Mouse (Mus musculus): Measurements from ENCODE around the gene Hsd3b7. TPM values are rescaled to one million over a fixed set of nuclear protein-coding genes. Genes with fewer than 3 reads are reported as not detected.

Hsd3b7 gene
- total RNA-seq, 2 experiments from 2014 or later, result 4.2 to 4.5 TPM

- TF ChIP-seq CTCF (IDR thresholded peaks at IDR 0.05), result no peak
- Histone ChIP-seq H3K4me3 (no peak overlapping the region), H3K27ac (no peak overlapping the region)
- DNase-seq (ENCODE audit: extremely low spot score in 1 of 2, low spot score in 2 of 2), result no peak
- intact Hi-C loops (cut with DNase I), result no loop called here
Measured at GRCm38 (mm10) chr7:127809846-127810245, 9.4 kb downstream of the Hsd3b7 start.

DNA sequence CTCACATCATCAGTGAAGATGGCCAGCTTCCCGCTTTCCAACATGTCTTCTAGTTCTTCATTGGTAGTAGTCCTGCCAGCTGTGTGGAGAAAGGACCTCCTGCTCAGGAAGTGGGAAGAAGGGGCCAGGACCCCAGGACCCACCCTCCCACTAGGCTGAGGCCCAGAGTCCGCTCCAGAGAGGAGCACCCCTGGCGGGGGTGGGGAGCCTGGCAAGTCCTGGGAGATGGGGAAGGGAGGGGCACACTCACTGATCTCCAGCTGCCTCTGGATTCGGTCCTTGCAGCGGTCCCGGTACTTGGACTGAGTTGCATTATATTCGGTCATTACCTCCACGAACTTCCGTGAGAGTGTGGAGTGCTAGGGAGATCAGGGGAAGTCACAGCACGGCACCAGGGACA is 10.2 kb downstream of the Hsd3b7 start:
- intact Hi-C loops (cut with DNase I), result no loop called here
- no peak overlapping the region for H3K27ac ChIP-seq
- no peak for DNase-seq (ENCODE audit: extremely low spot score in 1 of 2, low spot score in 2 of 2)
- H3K4me3 ChIP-seq, result no peak overlapping the region
- TF ChIP-seq CTCF (IDR thresholded peaks at IDR 0.05), result no peak

DNA sequence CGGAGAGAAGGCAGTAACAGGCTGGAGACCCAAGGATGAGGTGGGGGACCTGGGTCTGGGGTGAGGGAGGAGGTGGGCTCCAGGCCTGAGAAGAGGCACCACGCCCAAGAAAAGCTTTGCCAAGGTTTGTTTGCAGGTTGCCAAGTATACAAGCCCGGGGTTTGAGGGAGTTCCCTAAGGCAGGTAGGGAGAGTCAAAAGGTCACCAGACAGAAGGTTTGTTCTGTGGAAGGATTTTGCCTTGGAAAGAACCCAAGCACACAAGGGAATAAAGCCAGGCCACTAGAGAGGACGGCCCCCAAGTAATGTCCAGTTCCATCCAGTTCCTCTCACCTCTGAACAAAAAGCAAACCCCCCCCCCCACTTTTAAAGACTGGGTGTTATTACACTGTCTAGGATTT is 10.8 kb downstream of the Hsd3b7 start:
- no peak overlapping the region for H3K27ac ChIP-seq
- DNase-seq (ENCODE audit: extremely low spot score in 1 of 2, low spot score in 2 of 2), result no peak
- intact Hi-C loops (cut with DNase I), result no loop called here
- no peak overlapping the region for H3K4me3 ChIP-seq
- TF ChIP-seq CTCF (IDR thresholded peaks at IDR 0.05), result no peak

GRCm38 (mm10) chr7:127812292-127812691 is 11.9 kb downstream of the Hsd3b7 start:
- no peak overlapping the region for H3K4me3 ChIP-seq
- no peak for TF ChIP-seq CTCF (IDR thresholded peaks at IDR 0.05)
- intact Hi-C loops (cut with DNase I), result no loop called here
- DNase-seq (ENCODE audit: extremely low spot score in 1 of 2, low spot score in 2 of 2), result no peak
- no peak overlapping the region for H3K27ac ChIP-seq

DNA sequence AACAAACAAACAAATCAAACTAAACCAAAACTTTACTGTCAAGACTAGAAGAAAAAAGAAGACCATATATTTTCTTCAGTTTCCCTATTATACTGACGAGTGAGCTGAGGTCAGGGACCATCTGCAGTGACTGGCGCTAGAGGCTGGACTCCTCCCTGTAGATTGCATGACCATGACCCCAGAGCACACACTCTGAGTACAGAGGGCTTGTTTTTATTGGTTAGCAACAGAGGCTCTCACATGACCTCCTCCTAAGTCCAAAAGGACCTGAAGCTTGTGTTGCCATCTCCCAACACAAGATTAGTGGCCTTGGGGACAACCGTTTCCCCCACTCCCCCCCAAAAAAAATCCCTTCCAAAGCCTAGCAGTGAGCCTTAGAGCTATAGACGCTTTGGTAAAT is 13.4 kb downstream of the Hsd3b7 start:
- TF ChIP-seq CTCF (IDR thresholded peaks at IDR 0.05), result no peak
- intact Hi-C loops (cut with DNase I), result no loop called here
- DNase-seq (ENCODE audit: extremely low spot score in 1 of 2, low spot score in 2 of 2), result no peak
- Histone ChIP-seq H3K4me3 (no peak overlapping the region), H3K27ac (peak overlapping the region; percentile 86; the same call in 1 of the 2 replicates)

DNA sequence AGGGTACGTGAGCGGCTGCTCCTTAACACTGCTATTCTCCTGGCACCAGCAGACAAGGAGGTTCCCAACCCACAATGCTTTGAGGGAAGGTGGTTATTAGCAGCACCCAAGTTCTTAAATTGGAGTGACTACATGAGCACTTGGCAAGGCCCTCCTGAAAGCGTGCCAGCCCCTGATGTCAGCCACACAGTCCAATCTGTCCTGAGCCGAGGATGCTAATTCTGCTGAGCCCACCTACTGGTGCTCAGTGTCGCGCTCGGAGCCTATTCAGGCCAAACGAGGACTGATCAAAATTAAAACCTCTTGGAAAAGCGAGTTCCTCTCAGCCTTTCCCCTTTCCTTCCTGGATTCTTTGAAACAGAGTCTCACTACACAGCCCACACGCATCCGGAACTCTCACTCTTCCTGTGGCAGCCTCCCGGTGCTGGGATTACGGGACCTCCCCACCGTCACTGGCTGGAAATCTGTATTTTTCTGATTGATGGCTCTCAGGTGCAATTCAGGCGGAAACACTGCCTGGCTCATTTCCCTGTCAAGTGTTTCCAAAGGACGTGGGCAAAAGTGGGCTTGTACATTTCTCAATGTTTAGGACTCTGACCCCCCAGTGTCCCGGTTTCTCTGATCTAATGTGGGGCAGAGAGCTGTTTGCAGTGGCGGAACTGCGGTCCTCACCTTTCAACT is 14.0 kb downstream of the Hsd3b7 start:
- peak; percentile 65 to 73 for DNase-seq (ENCODE audit: extremely low spot score in 1 of 2, low spot score in 2 of 2)
- no peak for TF ChIP-seq CTCF (IDR thresholded peaks at IDR 0.05)
- H3K4me3 ChIP-seq, result no peak overlapping the region
- H3K27ac ChIP-seq, result peak overlapping the region; percentile 86
- intact Hi-C loops (cut with DNase I), result no loop called here

- DNase-seq (ENCODE audit: extremely low spot score in 1 of 2, low spot score in 2 of 2), result no peak
- no peak for TF ChIP-seq CTCF (IDR thresholded peaks at IDR 0.05)
- Histone ChIP-seq H3K27ac (peak overlapping the region; percentile 86), H3K4me3 (no peak overlapping the region)
- intact Hi-C loops (cut with DNase I), result no loop called here
Measured at GRCm38 (mm10) chr7:127815116-127815665, 14.8 kb downstream of the Hsd3b7 start.

DNA sequence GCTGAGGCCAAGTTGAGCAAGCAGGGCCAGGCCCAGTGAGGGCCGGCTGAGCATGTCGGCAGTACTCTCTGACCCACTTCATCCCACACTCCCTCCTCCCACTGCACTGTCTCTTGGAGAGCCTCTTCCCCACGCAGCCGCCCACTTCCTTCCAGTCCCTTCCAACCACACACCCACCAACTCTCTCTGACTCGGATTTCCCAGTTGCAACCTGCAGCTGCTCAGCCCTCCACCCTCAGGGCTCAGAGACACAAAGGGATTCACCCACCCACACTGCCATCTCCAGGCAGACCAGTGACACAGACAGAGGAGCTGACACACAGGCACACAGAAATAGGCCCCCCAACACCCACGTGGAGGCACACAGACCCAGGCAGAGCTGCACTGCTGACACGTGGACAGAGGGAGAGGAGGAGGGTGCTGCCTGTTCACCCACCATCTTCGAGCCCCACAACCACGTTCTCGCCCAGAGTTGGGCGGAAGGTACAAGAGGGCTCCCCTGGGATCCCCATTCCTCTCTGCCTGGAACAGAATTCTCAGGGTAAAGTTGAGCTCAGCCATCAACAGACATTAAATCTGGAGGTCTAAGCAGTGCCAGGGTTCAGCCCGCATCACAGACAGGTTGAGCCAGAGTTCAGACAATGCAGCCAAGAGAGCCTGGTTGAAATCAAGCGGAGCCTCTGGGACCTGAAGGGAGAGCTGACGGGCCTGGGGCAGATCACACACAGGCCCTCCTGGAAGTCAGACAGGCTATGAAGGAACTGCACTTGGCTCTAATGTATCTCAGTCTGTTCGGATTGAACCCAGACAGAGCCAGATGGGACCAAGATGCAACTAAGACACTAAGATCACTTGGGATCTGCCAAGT is 15.8 kb downstream of the Hsd3b7 start:
- H3K4me3 ChIP-seq, result peak overlapping the region; percentile 17; the same call in 1 of the 2 replicates
- DNase-seq (ENCODE audit: extremely low spot score in 1 of 2, low spot score in 2 of 2), result peak; percentile 70 to 79
- intact Hi-C loops (cut with DNase I), result loop anchor here (1.0 kb wide), 1 partner anchor 25 kb away; no protein-coding TSS in a partner anchor
- TF ChIP-seq CTCF (IDR thresholded peaks at IDR 0.05), result peak; percentile 20
- H3K27ac ChIP-seq, result peak overlapping the region; percentile 86

DNA sequence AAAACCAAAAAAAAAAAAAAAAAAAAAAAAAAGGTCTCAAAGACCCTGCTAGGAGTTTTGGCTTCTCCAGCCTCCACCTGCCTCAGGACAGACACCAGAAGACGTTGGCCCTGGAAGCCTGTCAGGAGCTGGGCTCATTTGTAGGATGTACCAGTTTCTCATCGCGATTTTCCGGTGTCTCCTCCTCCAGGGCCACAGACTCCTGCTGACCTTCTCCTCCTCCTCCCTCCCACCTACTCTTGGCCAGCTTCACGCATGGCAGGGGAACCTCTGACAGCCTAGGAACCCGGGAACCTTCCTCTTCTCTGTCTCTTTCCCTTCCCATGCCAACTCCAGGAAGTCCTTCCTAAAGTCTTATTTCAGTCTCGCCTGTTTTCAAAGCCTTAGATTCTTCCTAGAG is 16.6 kb downstream of the Hsd3b7 start:
- Histone ChIP-seq H3K27ac (peak overlapping the region; percentile 64), H3K4me3 (no peak overlapping the region)
- intact Hi-C loops (cut with DNase I), result no loop called here
- no peak for TF ChIP-seq CTCF (IDR thresholded peaks at IDR 0.05)
- no peak for DNase-seq (ENCODE audit: extremely low spot score in 1 of 2, low spot score in 2 of 2)

DNA sequence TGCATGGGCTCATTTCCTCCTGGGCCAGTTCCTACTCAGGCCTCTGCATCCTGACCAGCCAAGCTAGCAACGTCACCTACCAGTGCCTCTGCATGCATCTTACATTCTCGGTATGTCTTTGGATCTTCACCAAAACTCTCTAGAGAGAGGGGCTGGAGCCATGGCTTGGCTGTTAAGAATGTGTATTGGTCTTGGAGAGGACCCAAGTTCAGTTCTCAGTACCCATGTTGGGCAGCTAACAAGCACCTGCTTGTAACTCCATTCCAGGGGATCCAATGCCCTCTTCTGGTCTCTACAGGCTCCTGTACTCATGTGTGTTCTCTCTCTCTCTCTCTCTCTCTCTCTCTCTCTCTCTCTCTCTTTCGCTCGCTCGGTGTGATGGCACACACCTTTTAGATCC is 17.4 kb downstream of the Hsd3b7 start:
- H3K4me3 ChIP-seq, result no peak overlapping the region
- no peak overlapping the region; the same call in 1 of the 2 replicates for H3K27ac ChIP-seq
- no peak for TF ChIP-seq CTCF (IDR thresholded peaks at IDR 0.05)
- DNase-seq (ENCODE audit: extremely low spot score in 1 of 2, low spot score in 2 of 2), result no peak
- intact Hi-C loops (cut with DNase I), result no loop called here

- H3K4me3 ChIP-seq, result peak overlapping the region; percentile 2; the same call in 1 of the 2 replicates
- no peak for DNase-seq (ENCODE audit: extremely low spot score in 1 of 2, low spot score in 2 of 2)
- TF ChIP-seq CTCF (IDR thresholded peaks at IDR 0.05), result no peak
- intact Hi-C loops (cut with DNase I), result loop anchor here (5.0 kb wide), 1 partner anchor 56 kb away; the partner anchor contains the start of genes Zfp646 and Zfp668
- no peak overlapping the region for H3K27ac ChIP-seq
Measured at GRCm38 (mm10) chr7:127820836-127821509, 20.6 kb downstream of the Hsd3b7 start.
